Mouse (Mus musculus) forebrain, postnatal 0 days (tissue): ENCODE data around the gene Mrpl45. TPM values are rescaled to one million over a fixed set of nuclear protein-coding genes. Genes with fewer than 3 reads are reported as not detected.
A peak's percentile ranks its signal among the peaks of the same experiment; 100 is the strongest.

Source experiments
- ATAC-seq: fragments of 200-750 bp; cut with Nextera tagmentation; 2 replicates; pipeline ENCODE4 v1.8.0; 2017; ENCODE audit warnings: mild to moderate bottlenecking, moderate library complexity
- DNase-seq: peaks from one replicate; pipeline ENCODE4 v3.0.0-alpha.2; 2015
- H3K27ac ChIP-seq: fragments of 300-500 bp; sonication (generic); 2 replicates; pipeline ENCODE4 v1.5.1; 2014; ENCODE audit warnings: low read depth, mild to moderate bottlenecking, antibody characterized with exemption, low read length, moderate library complexity, mixed read lengths
- H3K27me3 ChIP-seq: fragments of 300-500 bp; sonication (generic); 2 replicates; pipeline ENCODE4 v1.6.1; 2014; ENCODE audit warnings: mild to moderate bottlenecking, low read length, mixed read lengths; ENCODE audit not compliant: insufficient read depth
- H3K36me3 ChIP-seq: fragments of 300-500 bp; sonication (generic); 2 replicates; pipeline ENCODE4 v1.6.1; 2014; ENCODE audit warnings: mild to moderate bottlenecking, moderate library complexity; ENCODE audit not compliant: insufficient read depth
- H3K4me1 ChIP-seq: fragments of 300-500 bp; sonication (generic); 2 replicates; pipeline ENCODE4 v1.6.1; 2014; ENCODE audit warnings: antibody characterized with exemption; ENCODE audit not compliant: insufficient read depth
- H3K4me2 ChIP-seq: fragments of 300-500 bp; sonication (generic); 2 replicates; pipeline ENCODE4 v1.6.1; 2014; ENCODE audit warnings: low read depth, mild to moderate bottlenecking, moderate library complexity
- H3K4me3 ChIP-seq: fragments of 300-500 bp; sonication (generic); 2 replicates; pipeline ENCODE4 v1.5.1; 2014; ENCODE audit warnings: low read depth, low read length, mixed read lengths
- H3K9ac ChIP-seq: fragments of 300-500 bp; sonication (generic); 2 replicates; pipeline ENCODE4 v1.6.1; 2014; ENCODE audit warnings: mild to moderate bottlenecking
- H3K9me3 ChIP-seq: fragments of 300-500 bp; sonication (generic); 2 replicates; pipeline ENCODE4 v1.6.1; 2016; ENCODE audit warnings: low read length
- CTCF ChIP-seq: sonication (generic); IDR thresholded peaks from 2 replicates; pipeline ENCODE4 v1.5.1; 2016; ENCODE audit warnings: antibody characterized with exemption, control low read depth, low read depth
- WGBS: fragments of 180-500 bp; shearing (Covaris S2); extraction: QIAGEN DNeasy Blood & Tissue Kit; methylation state at CpG from one replicate; pipeline ENCODE4 v1.1.7; 2014; 5-methylcytosine and 5-hydroxymethylcytosine counted together
- polyA plus RNA-seq: library from polyadenylated mRNA; unstranded; fragments of >200 nt; fragmentation: Nextera tagmentation; extraction: Ambion mirVana; gene quantifications from 2 replicates; pipeline ENCODE4 v1.2.1, GENCODE M21; 2015
- total RNA-seq: library from RNA; depleted of rRNA; stranded (reverse); fragments of >200 nt; gene quantifications from 2 replicates; pipeline ENCODE4 v1.2.3, GENCODE M21; 2014

Gene Mrpl45
- total and polyA plus RNA-seq, 2 experiments from 2014 or later, result 29.0 to 37.7 TPM

GRCm38 (mm10) chr11:97333896-97334295 lies 18.4 kb downstream of the Mrpl45 start:
- Histone ChIP-seq H3K4me3 (no peak overlapping the region), H3K4me2 (no peak overlapping the region), H3K27me3 (no peaks in the 10 kb centered on the region), H3K4me1 (no peaks in the 10 kb centered on the region), H3K36me3 (peaks cover 12% of the 10 kb centered on the region), H3K9ac (no peak overlapping the region), H3K27ac (no peak overlapping the region), H3K9me3 (no peaks in the 10 kb centered on the region)
- ATAC-seq, result no peak
- TF ChIP-seq CTCF, result no peak
- no peak for DNase-seq
- 62% methylated on average over 1 of the region's 1 CpGs for WGBS

- H3K27ac ChIP-seq, result no peak overlapping the region
- H3K36me3 ChIP-seq, result peaks cover 7% of the 10 kb centered on the region
- no peak overlapping the region for H3K4me3 ChIP-seq
- ATAC-seq (no peak), DNase-seq (no peak)
- H3K27me3 ChIP-seq, result no peaks in the 10 kb centered on the region
- WGBS, result 82% methylated on average over 9 of the region's 9 CpGs
- H3K4me1 ChIP-seq, result no peaks in the 10 kb centered on the region
- TF ChIP-seq CTCF, result no peak
- H3K4me2 ChIP-seq, result no peak overlapping the region
- H3K9me3 ChIP-seq, result no peaks in the 10 kb centered on the region
- no peak overlapping the region for H3K9ac ChIP-seq
These were observed 18.9 kb downstream of the Mrpl45 start for GRCm38 (mm10) chr11:97334400-97334799.

DNA sequence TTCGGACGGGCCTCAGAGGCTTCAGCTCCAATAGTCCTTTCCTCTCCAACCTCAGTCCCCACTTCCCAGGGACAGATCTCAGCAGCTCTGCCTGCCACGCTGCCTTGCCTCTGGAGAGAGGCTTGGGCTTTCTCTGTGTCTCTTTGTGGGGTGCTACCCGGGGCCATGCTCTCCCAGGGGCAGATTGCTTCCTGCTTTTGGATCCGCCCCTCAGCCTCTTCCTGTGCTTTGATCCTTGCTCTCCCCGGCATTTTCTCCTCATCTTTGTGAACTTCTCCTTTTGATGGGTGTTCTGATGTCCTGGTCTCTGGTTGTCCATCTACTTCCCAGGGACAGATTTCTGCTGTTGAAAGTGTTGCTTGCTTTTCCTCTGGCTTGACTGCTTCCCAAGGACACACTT lies 20.7 kb downstream of the Mrpl45 start:
- DNase-seq (no peak), ATAC-seq (no peak)
- Histone ChIP-seq H3K27me3 (no peaks in the 10 kb centered on the region), H3K36me3 (no peaks in the 10 kb centered on the region), H3K4me1 (no peaks in the 10 kb centered on the region), H3K9me3 (no peaks in the 10 kb centered on the region), H3K4me2 (no peak overlapping the region), H3K27ac (no peak overlapping the region), H3K9ac (no peak overlapping the region), H3K4me3 (no peak overlapping the region)
- WGBS, result 64% methylated on average over 6 of the region's 6 CpGs
- TF ChIP-seq CTCF, result no peak

DNA sequence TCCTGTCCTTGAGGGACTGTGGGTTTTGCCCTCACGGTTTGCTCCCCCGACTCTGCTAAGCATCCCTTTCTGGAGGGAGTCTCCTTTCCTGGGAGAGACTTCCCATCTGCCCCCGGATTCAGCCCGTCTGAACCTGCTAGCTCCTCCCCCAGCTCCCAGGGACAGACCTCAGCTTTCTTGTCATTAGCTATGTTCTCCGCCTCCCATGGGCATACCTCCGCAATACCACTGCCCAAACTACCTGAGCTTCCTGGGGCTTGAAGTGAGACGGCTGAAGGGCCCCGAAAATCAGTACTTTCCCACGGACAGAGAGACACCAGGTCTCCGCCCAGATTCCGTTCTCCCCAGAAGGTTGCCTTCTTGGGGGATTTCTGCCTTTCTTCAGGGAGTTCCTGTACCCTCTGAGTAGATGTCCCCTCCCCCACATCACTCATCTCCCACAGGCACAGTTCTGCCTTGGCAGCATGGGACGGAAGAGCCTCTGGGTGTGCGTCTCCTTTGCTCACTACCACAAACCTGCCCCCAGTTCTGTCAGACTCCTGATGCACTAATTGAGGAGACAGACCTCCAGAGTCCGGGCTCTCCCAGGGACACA lies 21.3 kb downstream of the Mrpl45 start:
- Histone ChIP-seq H3K9me3 (no peaks in the 10 kb centered on the region), H3K4me2 (no peak overlapping the region), H3K36me3 (no peaks in the 10 kb centered on the region), H3K27ac (no peak overlapping the region), H3K4me3 (no peak overlapping the region), H3K27me3 (no peaks in the 10 kb centered on the region), H3K4me1 (no peaks in the 10 kb centered on the region), H3K9ac (no peak overlapping the region)
- TF ChIP-seq CTCF, result no peak
- no peak for ATAC-seq
- 73% methylated on average over 14 of the region's 14 CpGs for WGBS
- no peak for DNase-seq

- H3K27ac ChIP-seq, result no peak overlapping the region
- no peak for TF ChIP-seq CTCF
- 93% methylated on average over 12 of the region's 12 CpGs for WGBS
- H3K27me3 ChIP-seq, result no peaks in the 10 kb centered on the region
- no peak overlapping the region for H3K9ac ChIP-seq
- DNase-seq (no peak), ATAC-seq (no peak)
- H3K4me1 ChIP-seq, result no peaks in the 10 kb centered on the region
- H3K36me3 ChIP-seq, result no peaks in the 10 kb centered on the region
- H3K4me3 ChIP-seq, result no peak overlapping the region
- no peaks in the 10 kb centered on the region for H3K9me3 ChIP-seq
- H3K4me2 ChIP-seq, result no peak overlapping the region
These were observed 21.8 kb downstream of the Mrpl45 start for GRCm38 (mm10) chr11:97337363-97337762.

GRCm38 (mm10) chr11:97338302-97338976 lies 22.9 kb downstream of the Mrpl45 start:
- no peak for ATAC-seq
- 46% methylated on average over 21 of the region's 21 CpGs for WGBS
- H3K27ac ChIP-seq, result no peak overlapping the region
- H3K27me3 ChIP-seq, result no peaks in the 10 kb centered on the region
- no peak overlapping the region for H3K9ac ChIP-seq
- no peak for DNase-seq
- H3K4me2 ChIP-seq, result peak overlapping the region; percentile 17; the same call in 1 of the 2 replicates
- H3K36me3 ChIP-seq, result no peaks in the 10 kb centered on the region
- H3K4me1 ChIP-seq, result no peaks in the 10 kb centered on the region
- no peaks in the 10 kb centered on the region for H3K9me3 ChIP-seq
- H3K4me3 ChIP-seq, result no peak overlapping the region
- no peak for TF ChIP-seq CTCF

GRCm38 (mm10) chr11:97338977-97339315 lies 23.4 kb downstream of the Mrpl45 start:
- ATAC-seq (peak; percentile 50; the same call in 1 of the 2 replicates), DNase-seq (peak; percentile 79)
- H3K36me3 ChIP-seq, result no peaks in the 10 kb centered on the region
- H3K4me1 ChIP-seq, result no peaks in the 10 kb centered on the region
- TF ChIP-seq CTCF, result no peak
- no peak overlapping the region for H3K27ac ChIP-seq
- H3K4me2 ChIP-seq, result peak overlapping the region; percentile 17; the same call in 1 of the 2 replicates
- H3K9me3 ChIP-seq, result no peaks in the 10 kb centered on the region
- H3K27me3 ChIP-seq, result no peaks in the 10 kb centered on the region
- no peak overlapping the region for H3K4me3 ChIP-seq
- WGBS, result 24% methylated on average over 17 of the region's 17 CpGs
- no peak overlapping the region for H3K9ac ChIP-seq
